Mouse (Mus musculus): ENCODE data around the gene Morn1.

Gene Morn1

DNA sequence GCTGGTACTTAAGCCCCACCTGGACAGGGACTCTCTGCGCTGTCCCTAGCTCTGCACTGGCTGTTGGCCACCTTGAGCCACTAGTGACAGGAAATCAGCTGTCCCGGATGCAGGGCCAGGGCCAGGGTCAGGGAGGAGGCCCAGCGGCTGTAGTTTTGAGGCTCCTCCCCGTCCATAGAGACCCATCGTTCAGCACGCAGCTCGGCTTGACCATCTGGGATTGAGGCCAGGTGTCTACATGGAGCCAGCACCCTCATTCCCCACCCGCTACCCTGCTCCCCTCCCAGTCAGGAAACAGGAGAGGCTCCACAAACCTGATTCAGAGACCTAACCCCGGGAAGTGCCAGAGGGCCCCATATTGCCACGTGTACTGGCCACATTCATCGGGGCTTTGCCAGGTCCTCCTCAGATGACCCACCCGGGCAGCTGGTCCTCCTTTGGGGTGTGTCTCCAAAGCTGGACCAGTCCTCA is 54.5 kb downstream of the Morn1 start:
- no peak for DNase-seq

DNA sequence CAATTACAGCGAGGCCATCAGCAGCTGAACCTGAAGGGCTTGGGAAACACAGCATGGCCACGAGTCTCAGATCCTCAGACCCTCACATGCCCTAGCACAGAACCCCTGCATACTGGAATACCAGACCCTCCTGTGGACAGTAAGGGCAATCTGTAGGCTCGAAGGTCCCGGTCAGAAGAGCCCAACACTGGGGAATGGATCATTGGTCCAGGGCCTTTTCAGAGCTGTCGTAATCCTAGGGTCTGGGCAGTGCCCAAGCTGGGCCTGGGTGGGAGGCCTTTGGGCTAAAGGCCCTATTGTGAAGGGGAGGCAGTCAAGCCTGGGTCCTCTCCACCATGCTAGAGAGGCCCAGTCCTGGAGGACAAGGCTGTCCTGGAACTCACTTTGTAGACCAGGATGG is 56.5 kb downstream of the Morn1 start:
- no peak for DNase-seq

DNA sequence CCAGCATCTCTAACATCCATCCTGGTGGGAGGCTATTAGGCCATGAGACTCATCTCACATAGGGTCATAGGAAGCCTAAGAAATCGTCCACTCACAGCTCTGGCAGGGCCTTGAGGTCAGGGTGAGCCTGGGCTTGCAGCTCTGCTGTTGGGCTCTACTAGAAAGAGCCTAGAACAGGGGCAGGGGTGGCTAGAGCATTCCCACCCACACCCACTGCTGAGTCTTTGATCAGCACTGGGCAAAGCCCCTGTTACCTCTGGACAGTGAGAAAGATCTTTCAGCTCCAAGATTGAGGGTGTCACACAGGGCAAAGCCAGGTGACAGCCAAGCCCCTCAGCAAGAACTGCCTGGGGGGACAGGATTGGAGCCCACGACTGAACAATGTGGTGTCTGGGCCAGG is 57.0 kb downstream of the Morn1 start:
- no peak for DNase-seq

DNA sequence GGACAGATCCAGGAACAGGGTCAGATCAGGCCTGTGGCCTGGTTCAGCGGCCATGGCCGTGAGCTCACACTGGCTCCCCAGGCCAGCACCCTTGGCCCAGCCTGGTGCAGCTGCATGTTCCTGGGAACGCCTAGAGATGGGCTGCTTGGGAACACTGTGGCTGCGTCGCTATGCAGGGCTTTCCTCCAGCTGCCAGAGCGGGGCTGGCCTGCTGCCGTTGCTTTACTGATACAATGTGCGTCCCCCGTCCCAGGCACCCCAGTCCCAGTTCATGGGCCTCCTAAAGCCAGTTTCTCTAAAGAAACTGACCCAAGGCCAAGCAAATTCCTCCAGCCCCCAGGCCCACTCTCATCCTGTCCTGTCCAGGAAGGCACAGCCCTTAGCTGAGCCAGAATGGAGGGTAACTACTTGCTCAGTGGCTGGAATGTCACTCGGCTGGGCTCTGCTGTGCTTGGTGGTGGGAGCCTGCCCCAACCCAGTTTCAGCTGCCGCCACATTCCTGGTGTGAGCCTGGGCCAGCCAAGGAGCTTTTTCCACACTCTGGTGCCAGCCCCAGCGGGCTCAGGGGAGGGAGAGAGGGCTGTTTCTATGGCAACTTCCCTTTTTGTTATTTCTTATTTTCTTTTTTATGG is 57.6 kb downstream of the Morn1 start:
- DNase-seq, result no peak

DNA sequence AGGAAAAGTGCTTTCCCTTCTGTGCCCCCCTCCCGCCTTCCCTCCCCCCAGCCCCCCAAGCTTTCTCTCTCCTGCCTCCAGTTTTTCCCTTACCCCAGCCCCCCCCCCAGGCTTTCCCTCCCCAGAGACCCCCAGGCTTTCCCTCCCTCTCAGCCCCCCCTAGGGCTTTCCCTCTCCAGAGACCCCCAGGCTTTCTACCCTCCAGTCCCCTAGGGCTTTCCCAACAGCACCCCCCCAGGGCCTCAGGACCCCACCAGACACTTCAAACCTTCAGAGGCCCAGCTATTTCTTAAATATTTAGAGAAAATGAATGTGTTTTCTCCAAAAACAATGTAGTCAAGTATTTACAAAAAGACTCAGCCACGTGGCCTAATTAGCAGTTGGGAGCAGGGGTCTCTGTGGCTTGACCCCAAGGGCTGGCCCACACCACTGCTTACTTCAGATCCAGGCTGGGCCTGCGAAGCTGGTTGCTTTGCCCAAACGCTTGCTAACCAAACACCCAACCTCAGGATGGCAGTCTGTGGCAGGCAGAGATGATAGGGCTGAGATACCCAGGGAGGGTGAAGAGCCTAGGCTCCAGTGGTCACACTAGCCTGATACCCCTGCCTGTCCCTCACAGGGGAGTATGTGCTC is 58.3 kb downstream of the Morn1 start:
- no peak for DNase-seq

DNA sequence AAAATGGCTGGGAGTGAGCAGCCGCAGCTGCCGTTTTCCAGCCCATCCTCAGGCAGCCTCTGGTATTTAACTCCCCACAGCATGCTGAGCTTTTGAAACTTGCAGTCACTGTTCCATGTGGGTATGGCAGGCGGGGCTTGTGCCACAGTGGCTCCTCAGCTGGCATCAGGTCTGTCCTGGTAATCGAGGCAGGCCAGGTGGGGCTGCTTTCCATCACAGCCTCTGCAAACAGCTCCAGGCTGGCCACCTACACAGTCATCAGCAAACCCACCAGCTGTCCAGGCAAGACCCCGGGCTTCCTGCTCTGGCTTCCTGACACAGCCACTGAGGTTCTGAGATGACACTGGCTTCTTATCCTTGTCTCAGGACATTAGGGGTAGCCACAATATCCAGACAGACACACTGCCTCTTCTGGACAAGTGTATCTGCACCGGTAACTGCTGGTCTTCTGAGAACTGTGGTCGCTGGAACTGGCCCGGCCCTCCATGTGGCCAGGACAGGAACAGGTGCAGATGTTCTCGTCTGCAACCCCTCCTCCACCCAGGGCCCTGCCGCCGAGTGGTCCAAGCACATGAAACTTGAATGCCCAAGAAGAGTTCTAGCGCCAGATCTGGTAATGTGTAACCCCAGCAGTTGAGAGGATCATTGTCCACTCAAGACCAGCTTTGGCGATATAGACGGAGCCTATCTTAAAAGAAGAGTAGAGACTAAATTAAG is 59.9 kb downstream of the Morn1 start:
- no peak for DNase-seq

DNA sequence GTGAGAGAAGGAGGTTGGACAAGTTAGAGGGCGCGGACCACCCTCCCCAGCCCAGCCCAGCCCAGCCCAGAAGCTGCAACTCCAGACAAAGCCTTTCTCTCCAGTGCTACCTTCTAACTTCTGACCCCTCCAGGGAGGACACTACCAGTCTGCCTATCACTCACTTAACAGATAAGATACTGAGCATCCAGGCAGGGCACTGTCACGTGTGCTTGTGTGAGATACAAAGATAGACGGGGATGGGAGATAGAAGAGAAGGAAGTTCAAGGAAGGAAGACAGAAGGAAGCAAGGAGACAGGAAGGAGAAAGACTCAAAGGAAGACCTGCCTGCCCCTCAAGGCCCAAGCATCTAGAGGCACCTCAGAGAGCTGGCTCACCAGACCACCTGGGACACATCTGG is 62.1 kb downstream of the Morn1 start:
- no peak for DNase-seq

DNA sequence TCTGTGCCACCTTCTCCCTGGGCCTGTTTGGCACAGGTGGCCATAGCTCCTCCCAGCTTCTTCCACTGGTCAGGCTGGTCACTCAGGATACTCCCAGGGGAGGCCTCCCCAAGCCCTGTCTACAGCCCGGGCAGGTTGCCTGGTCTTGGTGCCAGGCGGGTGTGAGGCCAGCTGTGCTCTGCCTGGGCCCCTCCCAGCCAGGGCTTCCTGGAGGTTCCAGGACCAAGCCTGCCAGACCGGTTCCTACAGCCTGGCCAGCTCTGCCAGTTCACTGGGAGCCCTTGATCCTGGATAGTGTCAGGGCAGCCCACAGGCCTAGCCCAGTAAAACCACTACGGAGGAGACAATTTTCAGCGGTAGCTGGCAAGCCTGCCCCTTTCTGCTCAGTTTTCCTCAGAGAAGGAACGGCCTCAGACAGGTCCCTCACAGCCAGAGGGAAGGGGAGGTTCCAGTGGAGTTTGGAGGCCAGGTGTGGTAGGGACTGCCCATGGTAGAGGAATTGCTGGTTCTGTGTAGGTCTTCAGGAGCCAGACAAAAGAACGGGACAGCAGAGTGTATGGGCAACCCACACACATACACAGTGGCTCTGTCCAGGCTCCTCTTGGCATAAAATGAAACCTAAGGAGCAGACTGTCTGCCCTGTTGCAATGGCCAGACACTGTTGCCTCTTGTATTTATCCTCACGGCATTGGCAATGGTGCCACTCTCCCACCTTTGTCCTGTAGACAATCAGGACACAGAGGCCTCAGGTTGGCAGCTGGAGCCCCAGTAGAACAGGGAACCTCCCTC is 62.7 kb downstream of the Morn1 start:
- peak; percentile 46 to 49 for DNase-seq

DNA sequence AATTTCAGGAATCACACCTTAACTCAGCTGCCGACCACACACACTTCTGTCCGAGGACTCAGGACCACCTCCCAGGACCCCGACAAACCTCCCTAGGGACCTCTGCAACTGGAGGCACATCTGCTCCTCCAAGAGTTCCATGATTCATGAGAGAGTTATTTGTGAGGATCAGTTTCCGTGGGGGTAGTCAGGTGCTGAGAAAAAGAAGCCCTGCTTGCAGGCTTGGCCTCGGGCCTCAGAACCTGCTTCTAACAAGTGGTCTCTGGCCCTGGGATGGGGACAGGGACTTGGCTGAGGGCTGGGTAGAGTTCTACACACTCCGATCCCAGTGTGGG is 63.5 kb downstream of the Morn1 start:
- DNase-seq, result no peak

DNA sequence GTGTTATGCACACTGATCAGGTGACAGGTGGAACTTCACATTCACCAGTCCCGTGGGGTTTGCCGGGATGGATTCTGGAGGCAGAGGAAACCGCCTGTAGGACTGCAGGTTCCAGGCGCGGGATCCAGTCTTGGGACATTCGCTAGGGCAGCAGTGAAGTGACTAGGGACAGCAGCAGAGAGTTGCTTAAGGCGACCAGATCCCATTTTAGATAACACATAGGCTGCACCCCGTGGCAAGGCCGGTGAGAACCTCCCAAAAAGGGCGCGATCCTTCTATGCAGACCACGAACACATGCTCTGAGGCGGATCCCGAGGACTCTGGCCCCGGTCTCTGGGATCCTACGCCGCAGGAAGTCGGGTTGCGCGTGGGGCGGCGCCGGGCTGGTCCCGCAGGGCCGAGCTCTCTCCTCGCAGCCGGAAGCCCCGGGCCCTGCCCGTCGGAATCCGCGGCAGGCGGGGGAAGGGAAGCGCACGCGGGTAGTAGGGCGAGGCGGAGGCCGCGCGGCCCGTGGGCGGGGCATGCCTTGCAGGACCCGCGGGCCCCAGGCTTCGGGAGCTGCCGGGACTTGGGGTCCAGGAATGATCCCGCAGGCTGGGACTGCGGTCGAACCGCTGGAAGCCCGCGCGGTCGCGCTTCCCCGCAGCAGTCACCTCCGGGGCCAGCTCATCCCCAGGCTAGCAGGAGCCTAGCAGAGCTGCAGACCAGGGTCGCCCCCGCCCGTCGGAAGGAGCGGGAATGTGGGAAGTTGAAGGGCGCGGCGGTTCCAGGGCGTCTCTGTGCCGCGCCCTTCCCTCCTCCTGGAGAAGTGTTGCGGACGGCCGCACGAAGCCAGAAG is 64.1 kb downstream of the Morn1 start:
- DNase-seq, result peak; percentile 62 to 74

DNA sequence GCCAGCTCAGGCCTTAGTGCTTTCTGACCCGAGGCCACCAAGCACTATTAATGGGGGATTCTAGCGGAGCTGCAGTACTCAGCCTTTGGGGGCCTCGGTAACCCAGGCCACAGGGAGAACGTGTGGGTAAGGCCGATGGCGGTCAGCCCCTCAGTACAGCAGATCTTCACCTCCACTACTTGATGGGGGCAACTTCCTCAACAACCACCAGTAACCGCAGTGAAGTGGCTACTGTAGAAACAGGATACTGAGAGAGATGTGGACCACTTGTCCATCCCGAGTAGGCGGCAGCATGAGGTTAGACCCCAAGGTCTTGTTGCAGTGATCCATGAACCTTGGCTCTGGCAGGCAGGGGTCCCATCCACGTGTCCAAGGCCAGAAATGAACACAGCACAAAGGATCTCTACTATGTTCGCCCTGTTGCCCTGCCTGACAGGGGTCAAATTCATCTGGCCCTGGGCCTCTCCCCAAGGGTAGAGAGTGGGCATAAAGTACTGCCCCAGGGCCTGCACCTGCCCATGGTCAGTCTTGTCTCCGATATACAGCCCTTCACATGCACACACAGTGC is 64.9 kb downstream of the Morn1 start:
- no peak for DNase-seq

DNA sequence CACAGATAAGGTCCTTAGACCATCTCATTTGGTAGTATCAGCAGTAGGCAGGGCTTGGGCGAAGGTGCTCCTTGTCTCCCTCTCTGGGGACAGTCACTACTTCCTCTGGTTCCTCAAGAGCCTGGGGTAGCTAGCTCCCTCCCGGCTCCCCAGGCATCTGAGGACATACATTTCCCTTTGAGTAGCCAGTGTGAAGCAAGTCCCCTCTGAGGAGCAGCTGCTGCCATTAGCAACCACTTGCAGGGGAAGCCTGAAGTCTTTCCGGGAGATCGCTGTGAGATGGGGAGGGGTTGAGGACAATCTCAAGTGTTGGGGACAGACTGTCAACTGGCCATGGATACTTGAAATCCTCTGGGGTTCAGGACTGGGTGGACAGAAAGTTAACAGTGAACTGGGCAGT is 65.5 kb downstream of the Morn1 start:
- no peak for DNase-seq

DNA sequence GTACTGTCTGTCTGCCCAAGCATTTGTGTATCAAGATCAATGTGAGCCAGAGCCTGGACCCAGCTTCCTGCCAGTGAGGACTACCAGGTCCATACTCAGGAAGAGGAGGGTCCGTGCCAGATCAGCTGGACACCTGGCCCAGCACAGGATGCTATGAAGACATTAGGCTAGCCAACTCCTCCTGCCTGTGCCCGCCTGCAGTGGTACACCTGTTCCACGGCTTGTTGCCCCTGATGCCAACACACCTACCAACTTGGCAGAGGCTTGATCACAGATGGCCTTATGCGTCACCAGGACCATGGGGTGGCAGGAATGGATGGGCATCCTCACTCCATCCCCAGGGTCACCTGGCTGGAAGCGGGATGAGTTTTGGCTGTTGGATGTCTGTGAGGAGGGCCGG is 66.1 kb downstream of the Morn1 start:
- DNase-seq, result peak; percentile 96

DNA sequence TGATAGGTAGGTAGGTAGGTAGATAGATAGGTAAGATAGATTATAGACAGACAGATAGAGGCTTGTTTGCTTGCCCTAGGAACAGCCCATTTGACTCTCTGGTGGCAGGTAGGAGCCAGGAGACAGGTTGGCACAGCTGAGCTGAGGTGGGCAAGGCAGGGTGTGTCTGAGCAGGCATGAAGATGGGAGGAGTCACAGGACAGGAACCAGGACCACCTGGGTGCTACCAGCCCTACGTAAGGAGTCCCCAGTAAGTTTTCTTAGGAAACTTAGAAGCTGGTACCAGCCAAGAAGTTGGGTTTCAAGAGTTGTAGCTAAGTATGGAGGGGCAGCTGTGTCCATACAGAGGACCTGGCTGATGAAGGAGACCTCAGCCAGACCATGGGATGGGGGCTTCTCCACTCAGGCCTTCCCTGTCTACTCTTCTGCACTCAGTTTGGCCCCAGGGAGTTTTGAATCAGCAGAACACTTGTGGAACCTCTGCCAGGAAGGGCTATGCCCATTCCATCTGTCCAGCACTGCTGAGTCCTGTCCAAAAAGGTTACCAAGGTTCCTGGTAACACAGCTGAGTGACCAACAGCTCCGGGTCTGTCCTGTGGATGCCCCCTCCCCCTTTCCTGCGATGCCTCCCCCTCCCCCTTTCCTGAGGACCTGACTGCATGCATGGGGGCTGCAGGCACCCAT is 67.2 kb downstream of the Morn1 start:
- DNase-seq, result peak in 1 of 2 experiments; percentile 43

DNA sequence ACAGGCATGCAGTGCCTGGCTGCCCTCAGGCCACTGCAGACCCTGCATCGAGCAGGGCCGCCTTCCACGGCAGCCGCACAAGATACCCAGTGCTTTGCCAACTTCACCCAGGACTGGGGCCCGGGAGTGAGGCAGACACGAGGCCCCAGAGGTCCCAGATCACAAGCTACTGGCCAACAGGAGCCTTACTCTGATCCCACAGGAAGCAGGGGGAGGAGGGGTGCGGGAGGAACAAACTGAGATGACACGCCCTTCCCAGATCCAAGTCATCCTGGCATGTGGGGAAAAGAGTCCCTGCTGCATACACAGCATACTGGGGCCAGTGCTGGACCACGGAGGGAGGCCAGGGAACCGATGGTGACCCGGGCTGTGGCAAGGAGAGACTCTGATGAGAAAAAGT is 68.6 kb downstream of the Morn1 start:
- no peak for DNase-seq

DNA sequence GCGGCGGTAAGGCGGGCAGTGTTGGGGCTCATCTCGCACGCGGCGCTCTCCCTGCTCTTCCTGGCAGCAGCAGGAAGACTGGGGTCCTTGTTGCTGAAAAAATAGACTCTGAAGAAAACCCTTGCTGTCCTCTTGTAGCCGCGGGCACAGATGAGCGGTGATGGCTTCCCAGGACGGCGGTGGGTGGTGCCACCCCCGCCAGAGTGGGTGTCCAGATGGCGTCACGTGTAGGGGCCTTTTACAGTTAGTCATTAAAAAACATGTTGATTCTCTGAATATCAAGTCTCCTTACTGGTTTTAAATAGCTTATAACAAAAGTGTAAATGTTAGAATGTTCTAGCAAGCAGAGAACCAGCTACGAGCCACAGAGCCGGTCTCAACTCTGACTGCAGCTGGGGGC is 70.4 kb downstream of the Morn1 start:
- no peak for DNase-seq

DNA sequence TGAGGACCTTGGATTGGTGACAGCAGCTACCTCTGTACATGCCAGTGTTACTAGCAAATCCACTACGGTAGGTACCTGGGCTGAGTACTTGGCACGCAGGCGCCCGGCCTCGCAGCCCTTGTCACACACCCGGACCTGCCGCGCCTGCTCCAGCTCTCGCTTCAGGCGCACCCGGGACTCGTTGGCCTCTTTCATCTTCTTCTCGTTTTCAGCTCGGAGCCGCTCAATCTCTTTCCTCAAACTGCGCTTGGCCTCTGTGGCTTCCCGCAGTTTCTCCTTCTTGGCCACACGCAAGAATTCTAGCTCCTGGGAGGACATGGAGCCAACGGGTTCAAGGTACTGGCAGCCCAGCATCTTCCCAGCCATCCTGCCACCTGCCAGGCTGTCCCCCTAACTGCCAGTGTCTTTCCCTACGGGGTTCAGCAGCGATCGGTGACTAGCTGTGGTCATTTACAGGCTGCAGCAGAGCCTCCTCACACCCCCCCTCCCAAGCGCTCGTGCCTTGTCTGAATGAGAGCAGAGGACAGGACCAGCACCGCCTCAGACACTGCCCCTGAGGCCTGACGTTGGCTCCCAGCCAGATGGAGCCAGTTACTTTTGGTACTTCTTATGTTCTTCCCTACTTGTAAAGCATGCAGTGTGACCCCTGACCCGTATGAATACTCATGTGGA is 71.6 kb downstream of the Morn1 start:
- DNase-seq, result peak; percentile 51 to 62

DNA sequence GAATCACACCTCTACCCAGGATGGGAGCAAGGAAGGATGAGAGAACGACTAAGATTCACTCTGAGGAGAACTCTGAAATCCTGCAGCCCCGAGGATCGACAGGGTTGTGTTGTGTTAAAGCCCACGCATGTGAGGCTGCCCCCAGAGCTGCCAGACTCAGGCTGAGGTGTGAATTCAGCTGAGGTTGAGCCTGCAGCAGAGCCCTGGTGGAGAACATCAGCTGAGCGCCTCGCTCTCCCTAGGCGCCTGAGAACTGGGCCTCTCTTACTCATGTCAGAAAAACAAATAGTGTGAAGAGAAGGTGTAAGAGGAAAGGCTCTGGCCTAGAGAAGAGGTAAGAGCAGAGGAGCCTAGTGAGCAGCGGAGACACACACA is 72.2 kb downstream of the Morn1 start:
- no peak for DNase-seq

DNA sequence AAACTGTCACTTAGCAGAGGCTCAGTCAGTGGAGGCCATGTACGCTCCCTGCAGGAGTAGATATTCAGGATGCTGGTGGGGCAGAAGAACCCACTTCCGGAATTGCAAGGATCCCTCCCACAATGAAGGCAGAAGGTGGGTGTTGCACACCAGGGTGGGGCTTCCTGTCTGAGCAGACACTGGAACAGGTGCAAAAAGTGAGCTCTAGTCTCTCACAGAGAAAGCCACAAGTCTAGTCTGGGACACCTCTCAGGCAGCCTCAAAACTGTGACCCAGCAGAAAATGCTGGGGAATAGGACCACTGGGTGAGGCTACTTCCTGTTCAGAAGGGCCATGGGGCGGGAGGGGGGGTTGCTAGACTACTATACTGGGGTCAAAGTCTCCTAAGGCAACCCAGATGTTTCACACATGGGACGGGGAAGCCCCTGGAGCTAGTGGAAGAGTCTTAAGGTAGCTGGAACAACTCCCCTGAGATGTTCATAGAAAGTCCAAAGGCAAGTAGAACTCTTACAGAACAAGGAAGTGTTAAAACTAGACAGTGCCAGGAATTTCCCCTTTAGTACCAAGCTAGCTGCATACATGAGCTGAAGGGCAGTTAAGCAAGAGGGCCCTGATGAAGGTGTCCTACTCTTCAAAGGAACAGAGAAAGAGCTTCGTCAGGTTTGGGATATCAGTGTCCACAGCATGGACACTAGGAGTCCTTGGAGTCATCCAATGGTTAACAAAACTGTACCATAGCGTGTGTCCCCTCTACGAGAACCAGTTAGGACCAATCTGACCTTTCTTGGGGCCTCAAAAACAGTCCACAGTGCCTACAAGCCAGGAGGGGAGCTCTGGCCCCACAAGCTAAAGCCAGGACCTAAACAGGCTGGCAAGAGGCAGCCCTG is 76.3 kb downstream of the Morn1 start:
- DNase-seq, result no peak

DNA sequence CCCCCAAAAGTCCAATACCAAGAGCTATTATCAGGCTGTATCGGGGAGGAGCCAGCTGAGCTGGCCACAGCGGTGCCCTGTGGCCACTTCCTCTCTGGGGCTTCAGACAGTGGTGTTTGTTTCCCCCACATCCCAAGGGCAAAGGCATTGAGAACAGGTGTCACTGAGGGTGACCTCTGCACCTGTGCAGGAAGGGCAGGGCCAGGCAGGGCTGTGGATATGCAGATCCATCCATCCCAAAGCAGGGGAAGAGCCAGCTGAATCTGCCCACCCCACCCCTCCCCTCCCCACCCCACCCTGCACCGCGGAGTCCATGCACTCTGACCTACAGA is 76.9 kb downstream of the Morn1 start:
- DNase-seq, result no peak

All from cerebellum, adult 18-20 months (tissue).